Mouse (Mus musculus) myocyte (in vitro differentiated cells): Measurements from ENCODE around the gene Vsx2.

Experiments used
- MYOG ChIP-seq, 3 experiments: IDR thresholded peaks; one replicate each; pipeline ENCODE4 v1.6.1; 2011; ENCODE audit warnings: control low read depth in 2 of 3, low read depth in 2 of 3, mild to moderate bottlenecking in 2 of 3; ENCODE audit not compliant: insufficient read length in 2 of 3, control insufficient read depth in 1 of 3, insufficient read depth in 1 of 3
- TCF12 ChIP-seq: IDR thresholded peaks from one replicate; pipeline ENCODE4 v1.6.1; 2011; ENCODE audit warnings: mild to moderate bottlenecking, control low read depth; ENCODE audit not compliant: poor library complexity, insufficient read depth, severe bottlenecking
- USF1 ChIP-seq: IDR thresholded peaks from one replicate; pipeline ENCODE4 v1.6.1; 2011; ENCODE audit warnings: low read depth, mild to moderate bottlenecking, control low read depth, moderate library complexity

DNA sequence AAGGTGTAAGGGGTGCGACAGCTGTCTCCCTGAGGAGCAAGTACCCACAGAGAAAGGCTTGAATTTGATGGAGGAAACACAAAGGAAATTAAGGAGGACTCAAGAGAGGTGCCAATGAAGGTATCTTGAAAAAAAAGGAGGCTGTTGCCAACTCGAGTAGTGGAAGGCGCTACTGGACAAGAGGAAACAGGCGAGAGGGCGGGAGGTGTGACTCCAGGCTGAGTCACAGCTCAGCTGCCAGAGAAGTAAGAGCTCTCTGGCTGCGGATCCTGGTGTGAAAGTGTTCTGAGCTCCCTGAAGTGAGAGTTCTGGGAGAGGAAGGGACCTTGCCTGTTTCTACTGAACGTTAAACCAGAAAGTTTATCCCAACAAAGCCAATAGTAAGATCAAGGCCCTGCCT is 45.0 kb downstream of the Vsx2 start:
- TF ChIP-seq TCF12 (no peak), MYOG (IDR thresholded peaks at IDR 0.05; ENCODE audit: control insufficient read depth in 1 of 3, insufficient read depth in 1 of 3, insufficient read length in 2 of 3, low read depth in 2 of 3) (peak in 1 of 3 experiments; percentile 38), USF1 (no peak)
